ENCODE assay signal across 11 mouse cellular contexts in genomic region chr16:29758246-29758645, GRCm38 (mm10).
"Had no signal": no experiment of that assay in that cellular context is flagged by ENCODE, and none has a peak within 500 bp of the region (broad histone marks: within the 10 kb centered on the region; RNA-seq: fewer than 3 reads in every experiment).

No protein-coding gene starts in this region.

- H3K36me3 ChIP-seq: liver, embryonic 12.5 days; lung, embryonic 15.5 days; midbrain, embryonic 10.5 days; neural tube, embryonic 12.5 days had no signal

- H3K4me3 ChIP-seq: layer of hippocampus, adult 2 months; liver, embryonic 12.5 days; lung, embryonic 15.5 days; midbrain, embryonic 10.5 days; myocyte; neural tube, embryonic 12.5 days had no signal

- H3K9me3 ChIP-seq: lung, embryonic 15.5 days; midbrain, embryonic 10.5 days; neural tube, embryonic 12.5 days had no signal

- H3K27me3 ChIP-seq: lung, embryonic 15.5 days had no signal

- DNase-seq: kidney, adult 9 months; kidney, postnatal 36 days; midbrain, embryonic 14.5 days; thymus, adult 18-20 months; thymus, postnatal 14 days had no signal

- ATAC-seq: liver, embryonic 12.5 days had no signal
